Mouse (Mus musculus) embryonic facial prominence, embryonic 14.5 days (tissue): ENCODE measurements around the gene Olfr1023. TPM values are rescaled to one million over a fixed set of nuclear protein-coding genes. Genes with fewer than 3 reads are reported as not detected.

Experiments used
- ATAC-seq: fragments of 200-750 bp; cut with Nextera tagmentation; 2 replicates; pipeline ENCODE4 v1.8.0; 2017; ENCODE audit warnings: low read depth, moderate number of reproducible peaks, moderate TSS enrichment
- DNase-seq: peaks from one replicate; pipeline ENCODE4 v3.0.0-alpha.2; 2015; ENCODE audit warnings: low spot score
- H3K27ac ChIP-seq: fragments of 300-500 bp; sonication (generic); replicated peaks from 2 replicates; pipeline ENCODE4 v1.5.1; 2014; ENCODE audit warnings: low read depth, mild to moderate bottlenecking, low read length, moderate library complexity
- H3K27me3 ChIP-seq: fragments of 300-500 bp; sonication (generic); replicated peaks from 2 replicates; pipeline ENCODE4 v1.6.1; 2014; ENCODE audit warnings: low read length; ENCODE audit not compliant: control insufficient read depth, insufficient read depth
- H3K36me3 ChIP-seq: fragments of 300-500 bp; sonication (generic); 2 replicates; pipeline ENCODE4 v1.6.1; 2014; ENCODE audit warnings: low read length, mixed read lengths; ENCODE audit not compliant: control insufficient read depth, insufficient read depth
- H3K4me1 ChIP-seq: fragments of 300-500 bp; sonication (generic); 2 replicates; pipeline ENCODE4 v1.6.1; 2014; ENCODE audit warnings: antibody characterized with exemption, low read length; ENCODE audit not compliant: control insufficient read depth, insufficient read depth
- H3K4me2 ChIP-seq: fragments of 300-500 bp; sonication (generic); 2 replicates; pipeline ENCODE4 v1.6.1; 2014; ENCODE audit warnings: low read depth, mild to moderate bottlenecking, low read length, moderate library complexity, mixed read lengths
- H3K4me3 ChIP-seq: fragments of 300-500 bp; sonication (generic); 2 replicates; pipeline ENCODE4 v1.5.1; 2014; ENCODE audit warnings: low read depth, mild to moderate bottlenecking, low read length
- H3K9ac ChIP-seq: fragments of 300-500 bp; sonication (generic); 2 replicates; pipeline ENCODE4 v1.6.1; 2014; ENCODE audit warnings: low read depth, mild to moderate bottlenecking, low read length, moderate library complexity, mixed read lengths
- H3K9me3 ChIP-seq: fragments of 300-500 bp; sonication (generic); 2 replicates; pipeline ENCODE4 v1.6.1; 2016; ENCODE audit warnings: low read length; ENCODE audit not compliant: control insufficient read depth
- WGBS: fragments of 180-500 bp; shearing (Covaris S2); extraction: QIAGEN DNeasy Blood & Tissue Kit; methylation state at CpG from one replicate; pipeline ENCODE4 v1.1.7; 2014; 5-methylcytosine and 5-hydroxymethylcytosine counted together
- polyA plus RNA-seq: library from polyadenylated mRNA; unstranded; fragments of >200 nt; fragmentation: Nextera tagmentation; extraction: Ambion mirVana; gene quantifications from 2 replicates; pipeline ENCODE4 v1.2.1, GENCODE M21; 2014

Gene Olfr1023
- polyA plus RNA-seq = not detected in 2 replicates

DNA sequence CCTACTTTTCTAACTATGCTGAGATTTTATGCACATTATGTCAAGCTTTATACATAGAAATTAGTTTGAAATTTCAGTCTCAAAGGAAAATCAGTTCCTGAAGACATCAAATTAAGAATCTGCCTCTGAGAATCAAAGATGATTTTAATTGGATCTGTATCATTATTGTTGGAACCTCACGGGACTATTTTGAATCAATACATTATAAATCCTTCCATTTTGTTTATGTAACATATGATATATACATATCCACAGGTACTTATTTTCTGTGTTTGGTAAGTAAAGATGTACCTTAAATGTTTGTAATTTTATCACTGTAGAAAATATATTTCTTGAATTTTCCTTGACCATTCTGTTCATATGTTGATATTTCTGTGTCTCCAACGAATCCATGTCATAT is at the start of gene Olfr1023:
Gene Olfr1023, plus strand, starts transcription at position 301 of the 400 bp plus-strand sequence.
- no peak for ATAC-seq

DNA sequence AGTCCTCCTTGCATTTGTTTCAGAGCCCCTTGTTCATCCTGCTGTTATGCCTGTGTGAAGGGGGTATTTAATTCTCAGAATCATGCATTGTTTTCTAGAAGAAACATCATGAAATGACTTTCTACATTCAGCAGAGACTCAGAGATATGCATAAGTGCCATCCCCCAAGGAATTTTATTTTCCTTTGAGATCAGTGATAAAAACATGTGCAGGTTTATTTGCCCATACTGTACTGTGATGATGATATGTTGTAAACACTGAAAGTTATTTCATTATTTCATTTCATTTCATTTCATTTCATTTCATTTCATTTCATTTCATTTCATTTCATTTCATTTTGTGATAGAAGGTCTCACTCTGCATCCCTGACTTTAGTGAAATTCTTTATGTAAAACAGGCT is 40.1 kb upstream of the Olfr1023 start, which contains the start of gene Olfr1019:
Gene Olfr1019, minus strand, starts transcription at position 101 of the 400 bp plus-strand sequence.
- no peaks in the 10 kb centered on the region for H3K4me1 ChIP-seq
- ATAC-seq (no peak), DNase-seq (no peak)
- H3K27ac ChIP-seq = no peak within 1 kb of the TSS
- H3K36me3 ChIP-seq = no peaks in the 10 kb centered on the region
- no peaks in the 10 kb centered on the region for H3K9me3 ChIP-seq
- H3K27me3 ChIP-seq = no peaks in the 10 kb centered on the region
- no peak within 1 kb of the TSS for H3K4me3 ChIP-seq
- H3K4me2 ChIP-seq = no peak within 1 kb of the TSS
- H3K9ac ChIP-seq = no peak within 1 kb of the TSS

More for the DNA sequence above, at the start of gene Olfr1023:
- no peak for DNase-seq
- no peaks in the 10 kb centered on the region for H3K4me1 ChIP-seq
- H3K27me3 ChIP-seq = no peaks in the 10 kb centered on the region
- no peak within 1 kb of the TSS for H3K4me2 ChIP-seq
- H3K9me3 ChIP-seq = no peaks in the 10 kb centered on the region
- WGBS = 71% methylated on average over 2 of the region's 2 CpGs
- no peak within 1 kb of the TSS for H3K4me3 ChIP-seq
- H3K9ac ChIP-seq = no peak within 1 kb of the TSS
- H3K27ac ChIP-seq = no peak within 1 kb of the TSS
- H3K36me3 ChIP-seq = no peaks in the 10 kb centered on the region

DNA sequence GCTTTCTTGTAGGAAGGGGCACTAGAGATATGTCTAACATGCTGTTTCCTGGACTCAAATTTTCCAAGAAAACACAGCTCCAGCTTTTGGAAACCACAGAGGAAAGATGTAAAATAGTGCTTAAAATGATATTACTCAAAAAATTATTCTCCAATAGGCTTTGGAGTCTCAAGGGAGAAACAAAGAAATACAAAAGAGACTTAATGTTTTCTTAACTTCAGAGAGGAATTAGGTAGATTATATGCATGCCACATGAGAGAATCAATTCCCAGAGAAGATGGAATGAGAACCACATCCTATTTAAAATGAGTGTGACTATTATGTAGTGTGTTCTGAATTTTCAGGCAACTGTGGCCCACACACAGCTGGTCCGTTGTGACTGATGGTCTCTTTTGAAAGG is 38.7 kb upstream of the Olfr1023 start, which contains the start of gene Olfr1020:
Gene Olfr1020, plus strand, starts transcription at position 301 of the 400 bp plus-strand sequence.
- H3K27me3 ChIP-seq = no peaks in the 10 kb centered on the region
- H3K9ac ChIP-seq = no peak within 1 kb of the TSS
- no peak within 1 kb of the TSS for H3K27ac ChIP-seq
- DNase-seq = no peak
- no peaks in the 10 kb centered on the region for H3K36me3 ChIP-seq
- no peak within 1 kb of the TSS for H3K4me3 ChIP-seq
- ATAC-seq = no peak
- no peaks in the 10 kb centered on the region for H3K9me3 ChIP-seq
- H3K4me1 ChIP-seq = no peaks in the 10 kb centered on the region
- H3K4me2 ChIP-seq = no peak within 1 kb of the TSS
- WGBS = 69% methylated on average over 1 of the region's 1 CpGs

DNA sequence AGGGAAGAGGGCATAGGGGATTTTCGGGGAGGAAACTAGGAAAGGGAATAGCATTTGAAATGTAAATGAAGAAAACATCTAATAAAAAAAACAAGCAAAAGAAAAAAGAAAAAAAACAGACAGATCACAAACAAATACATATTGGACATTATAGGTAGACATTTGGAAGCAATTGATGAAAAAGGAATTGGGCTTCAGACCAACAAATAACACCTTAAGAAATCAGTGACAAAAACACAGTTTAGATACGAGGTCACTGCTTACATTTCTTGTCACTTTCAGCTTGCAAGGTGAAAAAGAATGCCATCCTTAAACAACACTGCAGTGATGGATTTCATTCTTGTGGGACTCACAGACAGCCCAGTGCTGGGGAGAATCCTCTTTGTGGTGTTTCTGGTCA is 17.1 kb upstream of the Olfr1023 start, which contains the start of gene Olfr1022:
Gene Olfr1022, plus strand, starts transcription at position 301 of the 400 bp plus-strand sequence.
- Histone ChIP-seq H3K4me3 (no peak within 1 kb of the TSS), H3K36me3 (no peaks in the 10 kb centered on the region), H3K27me3 (no peaks in the 10 kb centered on the region), H3K27ac (no peak within 1 kb of the TSS), H3K4me1 (no peaks in the 10 kb centered on the region), H3K9ac (no peak within 1 kb of the TSS), H3K4me2 (no peak within 1 kb of the TSS), H3K9me3 (no peaks in the 10 kb centered on the region)
- ATAC-seq (no peak), DNase-seq (no peak)
- WGBS = 59% methylated on average over 2 of the region's 2 CpGs

DNA sequence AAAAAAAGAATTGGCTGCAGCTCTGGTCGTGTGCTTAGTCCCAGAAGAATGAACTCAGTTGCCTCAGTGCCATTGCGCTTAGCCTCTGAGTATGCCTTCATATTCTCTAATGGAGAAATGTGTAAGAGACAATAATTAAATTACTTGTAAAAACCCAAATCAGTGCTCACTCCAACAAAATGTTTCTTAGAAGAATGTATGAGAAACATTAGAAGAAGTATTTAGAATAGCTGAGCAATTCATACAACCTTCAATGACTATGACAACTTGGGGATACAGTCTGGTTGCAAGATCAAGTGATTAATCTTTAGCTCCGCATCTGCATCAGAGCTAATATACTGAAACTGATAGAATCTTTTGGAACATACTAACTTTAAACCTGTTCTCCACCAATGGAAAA is 19.5 kb downstream of the Olfr1023 start, which contains the start of gene Olfr1024:
Gene Olfr1024, minus strand, starts transcription at position 101 of the 400 bp plus-strand sequence.
- 87% methylated on average over 3 of the region's 3 CpGs for WGBS
- H3K27me3 ChIP-seq = no peaks in the 10 kb centered on the region
- no peak within 1 kb of the TSS for H3K9ac ChIP-seq
- no peak within 1 kb of the TSS for H3K4me2 ChIP-seq
- no peaks in the 10 kb centered on the region for H3K9me3 ChIP-seq
- DNase-seq (no peak), ATAC-seq (no peak)
- H3K36me3 ChIP-seq = no peaks in the 10 kb centered on the region
- H3K4me1 ChIP-seq = no peaks in the 10 kb centered on the region
- H3K27ac ChIP-seq = no peak within 1 kb of the TSS
- H3K4me3 ChIP-seq = no peak within 1 kb of the TSS

DNA sequence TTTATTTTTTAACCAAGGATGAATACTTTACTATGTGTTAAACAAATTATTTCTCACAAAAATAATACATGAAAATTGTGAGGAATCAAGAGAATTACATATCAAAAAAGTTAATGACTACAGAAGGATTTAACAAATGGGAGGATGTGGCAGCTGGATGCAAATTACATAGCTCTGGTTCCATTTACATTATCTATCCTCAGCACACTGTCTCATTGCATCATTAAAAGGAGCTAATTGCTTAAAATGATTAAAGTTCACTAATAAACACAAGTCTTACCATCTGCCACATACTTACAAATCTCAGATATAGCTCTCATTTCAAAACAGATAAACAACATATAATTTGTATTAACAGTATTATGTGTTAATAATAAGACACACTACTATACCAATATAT is 27.8 kb downstream of the Olfr1023 start:
- Histone ChIP-seq H3K4me1 (no peaks in the 10 kb centered on the region), H3K9ac (no peak overlapping the region), H3K27ac (no peak overlapping the region), H3K9me3 (no peaks in the 10 kb centered on the region), H3K36me3 (no peaks in the 10 kb centered on the region), H3K4me2 (no peak overlapping the region), H3K4me3 (no peak overlapping the region), H3K27me3 (no peaks in the 10 kb centered on the region)
- DNase-seq = no peak
- ATAC-seq = no peak

DNA sequence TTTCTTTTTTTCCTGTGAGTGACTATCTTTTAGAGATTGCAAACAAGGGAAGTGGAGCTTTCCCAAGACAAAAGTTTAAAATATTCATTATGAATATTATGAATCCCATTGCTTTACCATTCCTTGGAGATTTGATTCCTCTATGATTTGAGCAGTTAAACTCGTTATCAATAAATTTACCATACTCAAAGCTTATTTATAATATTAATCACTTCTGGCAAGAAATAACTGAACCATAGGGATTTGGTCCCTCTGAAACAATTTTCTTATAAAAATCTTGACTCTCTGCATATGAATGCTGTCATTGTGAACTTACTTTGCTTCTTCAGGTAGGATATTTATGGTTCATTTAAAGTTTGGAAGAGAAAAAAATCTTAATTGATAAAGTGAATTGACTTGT is 29.5 kb downstream of the Olfr1023 start, which contains the start of gene Olfr1025-ps1:
Gene Olfr1025-ps1, plus strand, starts transcription at position 301 of the 400 bp plus-strand sequence.
- H3K4me3 ChIP-seq = no peak within 1 kb of the TSS
- H3K4me1 ChIP-seq = no peaks in the 10 kb centered on the region
- no peaks in the 10 kb centered on the region for H3K27me3 ChIP-seq
- no peak for ATAC-seq
- no peaks in the 10 kb centered on the region for H3K36me3 ChIP-seq
- 41% methylated on average over 1 of the region's 1 CpGs for WGBS
- H3K9me3 ChIP-seq = no peaks in the 10 kb centered on the region
- DNase-seq = no peak
- no peak within 1 kb of the TSS for H3K9ac ChIP-seq
- H3K27ac ChIP-seq = no peak within 1 kb of the TSS
- no peak within 1 kb of the TSS for H3K4me2 ChIP-seq

DNA sequence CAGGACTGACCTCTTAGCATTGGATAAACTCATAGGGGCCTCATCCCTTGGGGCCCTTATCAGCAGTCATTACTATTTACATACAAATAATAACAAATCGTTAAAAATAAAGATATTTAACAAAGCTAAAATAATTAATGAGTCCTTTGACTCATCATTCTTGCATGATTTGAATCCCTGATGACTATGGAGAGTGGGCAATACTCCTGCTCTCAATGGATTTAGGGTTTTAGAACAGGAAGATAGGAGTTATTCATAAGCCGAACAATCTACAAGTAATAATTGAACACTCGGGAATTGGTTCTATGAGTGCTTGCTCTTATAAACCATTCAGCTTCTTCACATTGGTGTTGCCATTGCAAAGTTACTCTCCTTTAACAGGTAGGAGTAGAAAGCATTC is 35.8 kb downstream of the Olfr1023 start, which contains the start of gene Olfr1026:
Gene Olfr1026, plus strand, starts transcription at position 301 of the 400 bp plus-strand sequence.
- H3K9me3 ChIP-seq = no peaks in the 10 kb centered on the region
- no peak within 1 kb of the TSS for H3K27ac ChIP-seq
- H3K4me1 ChIP-seq = no peaks in the 10 kb centered on the region
- H3K9ac ChIP-seq = no peak within 1 kb of the TSS
- no peaks in the 10 kb centered on the region for H3K36me3 ChIP-seq
- DNase-seq (no peak), ATAC-seq (no peak)
- no peak within 1 kb of the TSS for H3K4me2 ChIP-seq
- WGBS = 86% methylated on average over 3 of the region's 3 CpGs
- no peak within 1 kb of the TSS for H3K4me3 ChIP-seq
- H3K27me3 ChIP-seq = no peaks in the 10 kb centered on the region
